Mouse (Mus musculus) splenic B cell, adult 2 months (primary cell): Measurements from ENCODE around the gene Vmn1r54.

ENCODE experiments used
- DNase-seq: peaks from one replicate; pipeline ENCODE4 v3.0.0-alpha.2; 2011; ENCODE audit warnings: low read depth, low spot score
- H3K27me3 ChIP-seq: 2 replicates; pipeline ENCODE4 v1.6.1; 2012; ENCODE audit warnings: mild to moderate bottlenecking, low read length, moderate library complexity, mixed read lengths; ENCODE audit not compliant: control insufficient read depth, poor library complexity, insufficient read depth, severe bottlenecking
- H3K36me3 ChIP-seq: 2 replicates; pipeline ENCODE4 v1.6.1; 2012; ENCODE audit warnings: mild to moderate bottlenecking, low read length, moderate library complexity, mixed read lengths; ENCODE audit not compliant: control insufficient read depth, poor library complexity, insufficient read depth, severe bottlenecking

Vmn1r54 gene

DNA sequence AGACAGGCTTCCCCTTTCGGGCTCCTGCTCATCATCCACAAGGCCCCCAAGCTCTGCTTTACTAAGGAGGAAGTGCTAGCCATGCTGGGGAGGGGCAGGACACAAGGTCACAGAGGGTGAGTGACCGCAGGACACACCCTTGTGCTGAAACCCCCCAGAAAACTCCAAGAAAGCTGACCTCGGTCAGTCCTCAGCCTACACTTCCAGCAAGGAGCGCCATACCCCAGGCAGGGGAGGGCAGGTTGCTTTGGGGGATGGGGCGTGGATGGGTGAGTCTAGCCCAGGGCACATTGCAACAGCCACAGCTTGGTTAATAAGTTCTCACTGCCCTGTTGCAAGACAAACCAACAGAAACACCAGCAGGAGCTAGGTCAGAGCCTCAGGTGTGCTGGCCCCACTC, 74.3 kb downstream of the Vmn1r54 start:
- Histone ChIP-seq H3K27me3 (no peaks in the 10 kb centered on the region), H3K36me3 (no peaks in the 10 kb centered on the region)
- DNase-seq: no peak
